Mouse (Mus musculus): ENCODE data around the gene Il21r. TPM values are rescaled to one million over a fixed set of nuclear protein-coding genes. Genes with fewer than 3 reads are reported as not detected.

The Il21r gene
- total RNA-seq, 2 experiments from 2014 or later: 1.5 to 1.6 TPM

DNA sequence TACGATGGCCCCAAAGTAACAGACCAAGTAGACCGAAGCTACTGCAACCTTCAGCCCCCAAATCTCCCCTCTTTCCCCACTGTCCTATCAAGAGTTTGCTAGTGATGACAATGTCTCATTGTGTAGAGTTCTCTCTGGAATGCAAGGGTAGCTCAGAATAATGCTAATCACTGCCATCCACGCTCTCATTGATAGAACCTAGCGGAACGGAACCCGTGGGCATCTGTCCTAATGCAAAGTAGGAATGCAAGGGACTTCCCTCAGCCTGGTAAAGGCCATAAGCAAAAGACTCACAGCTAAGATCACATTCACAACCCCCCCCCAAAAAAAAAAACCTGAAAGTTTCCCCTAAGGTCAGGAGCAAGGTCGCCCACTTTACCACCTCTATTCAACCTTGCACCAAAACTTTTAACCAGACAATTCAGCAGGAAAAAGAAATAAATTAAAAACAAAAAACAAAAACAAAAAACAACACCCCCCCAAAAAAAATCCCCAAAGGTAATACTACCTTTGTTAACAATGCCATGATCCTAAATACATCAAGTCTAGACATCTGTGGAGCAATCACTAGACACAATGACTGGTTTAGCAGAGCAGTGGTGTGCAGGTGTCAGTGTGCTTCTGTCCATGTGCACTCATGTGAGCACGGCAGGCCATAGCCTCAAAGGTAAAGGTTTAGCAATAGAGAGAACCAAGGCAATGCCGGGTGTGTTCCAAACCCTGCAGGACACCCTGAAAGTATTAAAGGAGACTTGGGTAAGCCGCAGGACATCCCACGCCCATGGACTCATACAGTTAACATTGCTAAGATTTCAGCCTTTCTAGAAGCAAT, 5.5 kb upstream of the Il21r start:
- DNase-seq (ENCODE audit: low spot score in 2 of 2): no peak
- intact Hi-C loops (cut with DNase I): no loop called here

DNA sequence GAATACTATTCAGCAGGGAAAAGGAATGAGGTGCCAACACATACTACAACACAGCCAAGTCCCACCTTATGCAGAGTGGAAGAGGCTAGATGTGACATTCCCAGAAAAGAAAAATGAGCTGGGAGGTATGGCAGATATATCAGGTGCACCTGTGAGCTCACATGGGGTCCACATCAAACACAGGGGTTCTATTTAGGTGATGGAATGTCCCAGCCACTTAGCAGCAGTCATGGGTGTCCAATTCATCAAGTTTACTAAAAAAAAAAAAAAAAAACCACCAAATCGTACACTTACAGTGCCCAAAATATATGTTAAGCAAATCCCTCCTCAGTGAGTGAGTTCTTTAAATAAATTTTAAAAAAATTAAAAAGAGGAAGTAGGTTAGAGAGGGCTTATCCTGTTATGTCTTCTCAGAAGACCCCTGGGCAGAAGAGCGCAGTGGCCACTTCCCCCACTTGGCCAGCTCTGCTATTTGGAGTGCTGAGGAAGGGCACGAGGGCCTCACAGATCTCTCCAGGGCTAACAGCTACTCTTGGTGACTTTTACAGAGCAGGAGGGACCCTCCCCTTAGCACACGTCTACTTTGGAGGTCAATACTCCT, 3.8 kb upstream of the Il21r start:
- no peak for DNase-seq (ENCODE audit: low spot score in 2 of 2)
- intact Hi-C loops (cut with DNase I): no loop called here

DNA sequence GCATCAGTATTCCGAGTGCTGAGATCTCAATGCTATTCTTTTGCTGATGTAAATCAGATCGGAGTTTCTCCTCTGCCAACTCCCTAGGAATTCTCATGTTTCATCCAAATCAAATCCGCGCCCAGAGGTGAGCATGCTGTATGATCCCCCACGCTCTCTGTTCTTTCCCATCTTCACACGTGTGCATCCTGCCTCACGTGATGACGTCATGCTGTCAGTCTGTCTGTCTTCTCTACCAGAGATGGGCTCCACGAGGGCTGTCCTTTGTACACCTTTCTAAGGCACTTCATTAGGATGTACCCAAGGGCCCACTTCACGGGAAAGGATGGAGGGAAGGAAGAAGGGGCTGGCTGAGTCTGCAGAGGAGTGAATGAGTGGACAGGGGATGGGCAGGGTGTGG, 3.1 kb upstream of the Il21r start:
- intact Hi-C loops (cut with DNase I): no loop called here

DNA sequence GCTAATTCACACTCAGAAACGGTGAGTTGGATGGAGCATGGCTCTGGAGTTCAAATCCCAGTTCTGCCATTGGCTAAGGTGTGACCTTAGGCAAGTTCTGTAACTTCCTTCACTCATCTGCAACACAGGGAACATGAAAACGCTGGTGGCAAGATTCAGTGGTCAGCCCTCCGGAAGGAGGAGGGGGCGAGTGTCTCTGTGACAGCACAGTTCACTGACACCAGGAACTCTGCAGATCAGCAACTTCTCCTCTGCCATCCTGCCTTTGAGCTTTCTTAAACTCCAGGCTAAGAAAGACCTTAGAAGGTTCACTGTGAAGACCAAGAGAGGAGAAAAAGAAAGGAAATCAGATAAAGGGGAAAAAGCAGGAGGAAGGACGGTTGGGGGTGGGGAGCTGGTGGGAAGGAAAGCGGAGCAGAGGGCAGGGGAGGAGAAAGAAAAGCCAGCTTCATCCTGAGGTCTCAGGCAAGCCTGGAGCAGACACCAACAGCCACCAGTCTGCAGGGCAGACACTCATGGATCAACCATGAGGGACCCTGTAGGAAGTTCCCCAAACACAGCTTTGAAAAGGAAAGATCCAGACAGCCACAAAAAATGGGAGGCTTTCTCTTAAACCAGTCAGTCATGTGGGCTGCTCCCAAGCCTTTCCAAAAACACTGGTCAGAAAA, 2.5 kb upstream of the Il21r start:
- no peak for DNase-seq (ENCODE audit: low spot score in 2 of 2)
- intact Hi-C loops (cut with DNase I): no loop called here

More for the DNA sequence above, 3.1 kb upstream of the Il21r start:
- no peak for DNase-seq (ENCODE audit: low spot score in 2 of 2)

- intact Hi-C loops (cut with DNase I): no loop called here
- DNase-seq (ENCODE audit: low spot score in 2 of 2): no peak
These were observed 2.0 kb upstream of the Il21r start for GRCm38 (mm10) chr7:125601280-125601670.

- intact Hi-C loops (cut with DNase I): no loop called here
- DNase-seq (ENCODE audit: low spot score in 2 of 2): no peak
These were observed 1.3 kb upstream of the Il21r start for GRCm38 (mm10) chr7:125601821-125602448.

- intact Hi-C loops (cut with DNase I): no loop called here
- no peak for DNase-seq (ENCODE audit: low spot score in 2 of 2)
These were observed 1.4 kb downstream of the Il21r start for GRCm38 (mm10) chr7:125604362-125605319.

GRCm38 (mm10) chr7:125605725-125606139, 2.5 kb downstream of the Il21r start:
- intact Hi-C loops (cut with DNase I): no loop called here
- DNase-seq (ENCODE audit: low spot score in 2 of 2): no peak

- no peak for DNase-seq (ENCODE audit: low spot score in 2 of 2)
- intact Hi-C loops (cut with DNase I): no loop called here
These were observed 3.3 kb downstream of the Il21r start for GRCm38 (mm10) chr7:125606265-125607164.

- no peak for DNase-seq (ENCODE audit: low spot score in 2 of 2)
- intact Hi-C loops (cut with DNase I): no loop called here
These were observed 4.4 kb downstream of the Il21r start for GRCm38 (mm10) chr7:125607384-125608182.

DNA sequence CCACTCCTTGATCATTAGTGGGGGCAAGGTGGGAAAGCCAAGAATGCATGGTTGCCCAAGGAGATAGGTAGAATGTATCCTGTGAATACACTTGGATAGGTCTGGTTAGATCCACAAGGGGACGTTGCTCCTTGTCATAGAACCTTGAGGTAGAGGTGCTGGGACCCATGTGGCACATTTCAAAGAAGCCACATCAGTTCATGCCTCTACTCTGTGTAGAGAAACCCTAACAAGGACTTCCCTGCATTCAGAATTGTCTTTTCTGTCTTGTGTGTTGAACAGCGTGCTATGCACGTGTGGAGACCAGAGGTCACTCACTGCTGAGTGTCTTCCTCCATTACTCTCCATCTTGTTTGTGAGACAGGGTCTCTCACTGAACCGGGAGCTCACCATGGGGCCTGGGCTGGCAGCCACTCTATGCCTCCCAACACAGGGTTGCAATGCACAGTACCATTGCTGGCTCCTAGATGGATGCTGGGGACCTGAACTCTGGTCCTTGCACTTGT, 5.0 kb downstream of the Il21r start:
- DNase-seq (ENCODE audit: low spot score in 2 of 2): no peak
- intact Hi-C loops (cut with DNase I): no loop called here

GRCm38 (mm10) chr7:125613579-125613978, 10.3 kb downstream of the Il21r start:
- no peak for DNase-seq (ENCODE audit: low spot score in 2 of 2)
- intact Hi-C loops (cut with DNase I): no loop called here

DNA sequence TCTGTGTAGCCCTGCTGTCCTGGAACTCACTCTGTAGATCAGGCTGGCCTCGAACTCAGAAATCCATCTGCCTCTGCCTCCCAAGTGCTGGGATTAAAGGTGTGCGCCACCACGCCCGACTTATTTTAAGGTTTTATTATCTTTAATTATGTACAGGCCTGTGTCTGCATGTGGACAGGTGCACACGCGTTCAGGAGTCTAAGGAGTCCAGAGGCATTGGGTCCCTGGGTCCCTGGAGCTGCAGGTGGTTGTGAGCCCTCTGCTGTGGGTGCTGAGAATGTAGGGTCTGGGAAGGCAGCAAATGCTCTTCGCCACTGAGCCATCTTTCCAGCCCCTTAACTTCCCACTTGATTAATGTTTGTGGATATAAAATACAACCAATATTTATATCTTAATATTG, 12.2 kb downstream of the Il21r start:
- intact Hi-C loops (cut with DNase I): no loop called here
- DNase-seq (ENCODE audit: low spot score in 2 of 2): no peak

DNA sequence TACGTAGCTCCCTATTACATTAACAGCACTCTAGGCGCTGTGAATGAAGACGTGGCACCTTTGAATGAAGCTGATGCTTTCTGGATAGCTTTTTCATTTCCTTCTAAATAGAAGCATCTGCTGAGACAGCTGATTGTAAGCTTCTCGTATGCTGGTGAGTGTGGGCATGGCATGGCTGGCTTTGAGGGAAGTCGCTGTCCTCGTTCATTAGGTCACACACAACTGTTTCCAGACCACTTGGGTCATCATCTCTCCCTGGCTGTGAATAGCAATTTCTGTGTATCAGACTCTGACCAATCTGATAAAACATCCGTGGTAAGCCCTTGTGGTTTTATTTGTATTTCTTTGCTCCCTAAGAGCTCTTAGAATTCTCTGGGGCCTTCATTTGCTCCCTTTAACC, 14.8 kb downstream of the Il21r start:
- DNase-seq (ENCODE audit: low spot score in 2 of 2): no peak
- intact Hi-C loops (cut with DNase I): no loop called here

DNA sequence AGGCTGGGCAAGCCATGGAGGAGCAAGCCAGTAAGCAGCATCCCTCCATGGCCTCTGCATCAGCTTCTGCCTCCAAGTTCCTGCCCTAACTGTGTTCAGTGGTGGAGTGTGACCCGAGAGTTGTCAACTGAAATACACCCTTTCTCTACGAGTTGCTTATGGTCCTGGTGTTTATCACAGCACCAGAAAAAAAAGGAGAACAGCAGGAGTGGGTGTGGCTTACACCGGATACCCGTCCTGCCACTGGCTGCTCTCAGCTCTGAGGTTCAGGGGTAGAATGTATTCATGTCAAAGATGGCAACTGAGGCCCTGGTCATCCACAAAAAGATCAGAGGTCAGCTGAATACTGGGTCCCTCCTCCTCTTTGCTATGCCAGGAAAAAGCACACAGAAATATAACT, 16.8 kb downstream of the Il21r start:
- intact Hi-C loops (cut with DNase I): no loop called here
- no peak for DNase-seq (ENCODE audit: low spot score in 2 of 2)

DNA sequence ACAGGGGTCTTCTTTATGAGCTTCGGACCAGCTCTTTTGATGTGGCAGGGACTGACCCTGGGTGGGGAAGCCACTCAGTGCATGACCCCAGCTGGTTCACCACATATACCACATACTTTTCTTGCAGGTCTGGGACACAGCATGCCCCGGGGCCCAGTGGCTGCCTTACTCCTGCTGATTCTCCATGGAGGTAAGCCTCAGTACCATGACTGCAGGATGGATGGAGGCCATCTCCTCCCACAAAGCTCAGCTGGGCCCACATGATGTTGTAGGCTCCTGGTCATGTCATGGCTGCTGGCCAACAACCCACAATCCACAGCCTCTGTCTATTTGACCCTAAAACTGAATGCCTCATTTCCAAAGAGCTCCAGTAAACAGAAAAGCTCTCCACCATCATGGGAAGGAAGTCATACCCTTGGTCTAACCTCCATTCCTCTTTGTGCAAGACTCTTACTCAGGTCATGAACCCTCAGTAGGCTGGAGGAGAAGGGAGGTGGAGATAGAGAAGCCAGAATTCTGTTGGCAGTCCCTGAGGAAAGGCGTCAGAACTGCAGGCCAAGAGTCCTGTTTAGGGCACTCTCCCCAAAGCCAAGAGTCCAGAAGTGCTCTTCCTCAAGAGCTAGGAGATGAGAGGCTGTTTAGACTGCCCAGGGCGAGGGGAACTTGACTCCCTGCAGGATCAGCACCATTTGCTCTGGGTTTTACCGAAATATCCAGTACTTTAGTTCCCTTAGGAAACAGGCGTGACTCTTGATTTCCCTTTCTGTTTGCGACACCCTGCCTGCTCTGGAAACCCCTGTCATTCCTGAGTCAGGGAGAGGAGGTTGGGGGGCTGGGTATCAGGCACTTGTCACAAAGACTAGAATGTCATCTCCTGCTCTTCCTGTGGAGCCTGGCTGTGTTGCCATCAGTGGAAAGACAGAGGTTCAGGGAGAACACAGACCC, 19.8 kb downstream of the Il21r start:
- intact Hi-C loops (cut with DNase I): no loop called here
- no peak for DNase-seq (ENCODE audit: low spot score in 2 of 2)

All from left cerebral cortex, postnatal 36 days (tissue).